Mouse (Mus musculus): ENCODE data around the gene Itga7.

- no peak for TF ChIP-seq POLR2A (IDR thresholded peaks at IDR 0.05; ENCODE audit: insufficient read length, low read depth)
- no peak for TF ChIP-seq E2F4 (IDR thresholded peaks at IDR 0.05; ENCODE audit: insufficient read depth)
- no peak for TF ChIP-seq POLR2AphosphoS2 (IDR thresholded peaks at IDR 0.05; ENCODE audit: insufficient read length, low read depth)
- TF ChIP-seq SRF (IDR thresholded peaks at IDR 0.05; ENCODE audit: control insufficient read depth, insufficient read length, low read depth), result no peak
- no peak for TF ChIP-seq MAX (IDR thresholded peaks at IDR 0.05; ENCODE audit: low read depth)
- TF ChIP-seq MYOG (IDR thresholded peaks at IDR 0.05; ENCODE audit: control insufficient read depth in 1 of 3, insufficient read depth in 1 of 3, insufficient read length in 2 of 3, low read depth in 2 of 3), result no peak
- TF ChIP-seq REST (IDR thresholded peaks at IDR 0.05; ENCODE audit: insufficient read depth, insufficient read length), result no peak
Measured at GRCm38 (mm10) chr10:128889846-128890245, 43.8 kb upstream of the Itga7 start.
